Mouse (Mus musculus): ENCODE data around the gene Tenm3. TPM values are rescaled to one million over a fixed set of nuclear protein-coding genes. Genes with fewer than 3 reads are reported as not detected.

The Tenm3 gene
- polyA plus RNA-seq, 1 experiment from 2014 or later, result 2.7 TPM

- no peak overlapping the region for H3K4me3 ChIP-seq (replicated peaks)
- H3K9me3 ChIP-seq (replicated peaks), result no peaks in the 10 kb centered on the region; the same call in 1 of the 2 replicates
- no peak overlapping the region for H3K27ac ChIP-seq (replicated peaks)
- no peaks in the 10 kb centered on the region for H3K4me1 ChIP-seq (replicated peaks)
- no peaks in the 10 kb centered on the region for H3K36me3 ChIP-seq (replicated peaks)
- H3K9ac ChIP-seq, result no peak overlapping the region
- WGBS (ENCODE audit: insufficient replicate concordance), result 68% methylated on average over 9 of the region's 9 CpGs
- no peak overlapping the region for H3K4me2 ChIP-seq
- peaks cover 5% of the 10 kb centered on the region for H3K27me3 ChIP-seq
- no peak for ATAC-seq (ENCODE audit: insufficient read depth)
These were observed 294.8 kb downstream of the Tenm3 start for GRCm38 (mm10) chr8:48548908-48549307.

- Histone ChIP-seq H3K9me3 (replicated peaks) (no peaks in the 10 kb centered on the region; the same call in 1 of the 2 replicates), H3K4me3 (replicated peaks) (no peak overlapping the region), H3K9ac (no peak overlapping the region), H3K4me2 (no peak overlapping the region), H3K36me3 (replicated peaks) (no peaks in the 10 kb centered on the region), H3K27ac (replicated peaks) (0 out of 2 replicates have a peak overlapping the region, but pooled peaks have one; percentile 6), H3K4me1 (replicated peaks) (no peaks in the 10 kb centered on the region), H3K27me3 (no peaks in the 10 kb centered on the region)
- peak; percentile 65 for ATAC-seq (ENCODE audit: insufficient read depth)
- WGBS (ENCODE audit: insufficient replicate concordance), result 62% methylated on average over 5 of the region's 5 CpGs
These were observed 298.1 kb downstream of the Tenm3 start for GRCm38 (mm10) chr8:48545631-48546030.

GRCm38 (mm10) chr8:48544840-48545239 is 298.9 kb downstream of the Tenm3 start:
- no peak overlapping the region for H3K27ac ChIP-seq (replicated peaks)
- no peak for ATAC-seq (ENCODE audit: insufficient read depth)
- no peaks in the 10 kb centered on the region for H3K36me3 ChIP-seq (replicated peaks)
- 57% methylated on average over 7 of the region's 7 CpGs for WGBS (ENCODE audit: insufficient replicate concordance)
- no peaks in the 10 kb centered on the region for H3K4me1 ChIP-seq (replicated peaks)
- no peaks in the 10 kb centered on the region; the same call in 1 of the 2 replicates for H3K9me3 ChIP-seq (replicated peaks)
- H3K9ac ChIP-seq, result no peak overlapping the region
- no peak overlapping the region for H3K4me2 ChIP-seq
- no peak overlapping the region for H3K4me3 ChIP-seq (replicated peaks)
- no peaks in the 10 kb centered on the region for H3K27me3 ChIP-seq

- Histone ChIP-seq H3K27me3 (no peaks in the 10 kb centered on the region), H3K4me3 (replicated peaks) (no peak overlapping the region), H3K36me3 (replicated peaks) (no peaks in the 10 kb centered on the region), H3K4me1 (replicated peaks) (no peaks in the 10 kb centered on the region), H3K27ac (replicated peaks) (no peak overlapping the region), H3K4me2 (no peak overlapping the region), H3K9ac (no peak overlapping the region), H3K9me3 (replicated peaks) (no peaks in the 10 kb centered on the region)
- WGBS (ENCODE audit: insufficient replicate concordance), result 80% methylated on average over 17 of the region's 17 CpGs
- no peak for ATAC-seq (ENCODE audit: insufficient read depth)
These were observed 301.6 kb downstream of the Tenm3 start for GRCm38 (mm10) chr8:48542141-48542540.

GRCm38 (mm10) chr8:48540894-48541293 is 302.9 kb downstream of the Tenm3 start:
- Histone ChIP-seq H3K9me3 (replicated peaks) (no peaks in the 10 kb centered on the region), H3K4me3 (replicated peaks) (no peak overlapping the region), H3K4me2 (no peak overlapping the region), H3K4me1 (replicated peaks) (no peaks in the 10 kb centered on the region), H3K36me3 (replicated peaks) (no peaks in the 10 kb centered on the region), H3K27me3 (no peaks in the 10 kb centered on the region), H3K9ac (no peak overlapping the region), H3K27ac (replicated peaks) (no peak overlapping the region)
- 72% methylated on average over 8 of the region's 8 CpGs for WGBS (ENCODE audit: insufficient replicate concordance)
- ATAC-seq (ENCODE audit: insufficient read depth), result no peak

- H3K27ac ChIP-seq (replicated peaks), result peak overlapping the region; percentile 45; the same call in 1 of the 2 replicates
- no peaks in the 10 kb centered on the region for H3K27me3 ChIP-seq
- no peak overlapping the region for H3K4me2 ChIP-seq
- no peaks in the 10 kb centered on the region for H3K36me3 ChIP-seq (replicated peaks)
- no peak overlapping the region for H3K4me3 ChIP-seq (replicated peaks)
- 54% methylated on average over 3 of the region's 3 CpGs for WGBS (ENCODE audit: insufficient replicate concordance)
- H3K9ac ChIP-seq, result no peak overlapping the region
- no peaks in the 10 kb centered on the region for H3K4me1 ChIP-seq (replicated peaks)
- peak; percentile 88 for ATAC-seq (ENCODE audit: insufficient read depth)
- H3K9me3 ChIP-seq (replicated peaks), result no peaks in the 10 kb centered on the region
These were observed 307.9 kb downstream of the Tenm3 start for GRCm38 (mm10) chr8:48535833-48536232.

- no peak overlapping the region for H3K4me3 ChIP-seq (replicated peaks)
- H3K36me3 ChIP-seq (replicated peaks), result no peaks in the 10 kb centered on the region
- H3K4me2 ChIP-seq, result no peak overlapping the region
- no peaks in the 10 kb centered on the region for H3K4me1 ChIP-seq (replicated peaks)
- no peak overlapping the region for H3K27ac ChIP-seq (replicated peaks)
- H3K9ac ChIP-seq, result no peak overlapping the region
- 42% methylated on average over 5 of the region's 5 CpGs for WGBS (ENCODE audit: insufficient replicate concordance)
- H3K9me3 ChIP-seq (replicated peaks), result no peaks in the 10 kb centered on the region
- ATAC-seq (ENCODE audit: insufficient read depth), result no peak
- H3K27me3 ChIP-seq, result no peaks in the 10 kb centered on the region
These were observed 312.0 kb downstream of the Tenm3 start for GRCm38 (mm10) chr8:48531795-48532194.

- no peaks in the 10 kb centered on the region for H3K27me3 ChIP-seq
- no peak overlapping the region for H3K4me2 ChIP-seq
- H3K4me1 ChIP-seq (replicated peaks), result no peaks in the 10 kb centered on the region
- no peak overlapping the region for H3K27ac ChIP-seq (replicated peaks)
- no peak overlapping the region for H3K9ac ChIP-seq
- no peak overlapping the region for H3K4me3 ChIP-seq (replicated peaks)
- H3K36me3 ChIP-seq (replicated peaks), result no peaks in the 10 kb centered on the region
- WGBS (ENCODE audit: insufficient replicate concordance), result 65% methylated on average over 11 of the region's 11 CpGs
- no peaks in the 10 kb centered on the region for H3K9me3 ChIP-seq (replicated peaks)
- ATAC-seq (ENCODE audit: insufficient read depth), result no peak
These were observed 312.7 kb downstream of the Tenm3 start for GRCm38 (mm10) chr8:48530916-48531570.

GRCm38 (mm10) chr8:48527418-48527817 is 316.3 kb downstream of the Tenm3 start:
- Histone ChIP-seq H3K27me3 (no peaks in the 10 kb centered on the region), H3K36me3 (replicated peaks) (no peaks in the 10 kb centered on the region), H3K4me3 (replicated peaks) (no peak overlapping the region), H3K9ac (no peak overlapping the region), H3K27ac (replicated peaks) (no peak overlapping the region), H3K9me3 (replicated peaks) (no peaks in the 10 kb centered on the region), H3K4me1 (replicated peaks) (no peaks in the 10 kb centered on the region), H3K4me2 (no peak overlapping the region)
- ATAC-seq (ENCODE audit: insufficient read depth), result no peak
- WGBS (ENCODE audit: insufficient replicate concordance), result 22% methylated on average over 6 of the region's 6 CpGs

GRCm38 (mm10) chr8:48522536-48523123 is 321.1 kb downstream of the Tenm3 start:
- ATAC-seq (ENCODE audit: insufficient read depth), result no peak
- no peak overlapping the region for H3K9ac ChIP-seq
- H3K27ac ChIP-seq (replicated peaks), result no peak overlapping the region
- H3K4me2 ChIP-seq, result no peak overlapping the region
- H3K4me3 ChIP-seq (replicated peaks), result no peak overlapping the region
- 63% methylated on average over 4 of the region's 4 CpGs for WGBS (ENCODE audit: insufficient replicate concordance)
- H3K4me1 ChIP-seq (replicated peaks), result no peaks in the 10 kb centered on the region
- H3K27me3 ChIP-seq, result no peaks in the 10 kb centered on the region
- H3K36me3 ChIP-seq (replicated peaks), result no peaks in the 10 kb centered on the region
- no peaks in the 10 kb centered on the region for H3K9me3 ChIP-seq (replicated peaks)

GRCm38 (mm10) chr8:48522004-48522403 is 321.7 kb downstream of the Tenm3 start:
- Histone ChIP-seq H3K36me3 (replicated peaks) (no peaks in the 10 kb centered on the region), H3K9ac (no peak overlapping the region), H3K27me3 (no peaks in the 10 kb centered on the region), H3K4me2 (no peak overlapping the region), H3K9me3 (replicated peaks) (no peaks in the 10 kb centered on the region), H3K4me1 (replicated peaks) (no peaks in the 10 kb centered on the region), H3K4me3 (replicated peaks) (no peak overlapping the region), H3K27ac (replicated peaks) (no peak overlapping the region)
- ATAC-seq (ENCODE audit: insufficient read depth), result no peak
- 76% methylated on average over 8 of the region's 8 CpGs for WGBS (ENCODE audit: insufficient replicate concordance)

GRCm38 (mm10) chr8:48517431-48517830 is 326.3 kb downstream of the Tenm3 start:
- H3K9me3 ChIP-seq (replicated peaks), result no peaks in the 10 kb centered on the region
- no peak overlapping the region for H3K4me2 ChIP-seq
- H3K27me3 ChIP-seq, result no peaks in the 10 kb centered on the region
- no peak overlapping the region for H3K9ac ChIP-seq
- no peak overlapping the region for H3K27ac ChIP-seq (replicated peaks)
- peak; percentile 47; the same call in 1 of the 2 replicates for ATAC-seq (ENCODE audit: insufficient read depth)
- no peaks in the 10 kb centered on the region for H3K36me3 ChIP-seq (replicated peaks)
- H3K4me3 ChIP-seq (replicated peaks), result no peak overlapping the region
- no peaks in the 10 kb centered on the region for H3K4me1 ChIP-seq (replicated peaks)
